Mouse (Mus musculus): Measurements from ENCODE around the gene Zscan25. TPM values are rescaled to one million over a fixed set of nuclear protein-coding genes. Genes with fewer than 3 reads are reported as not detected.

Gene Zscan25
- total and polyA plus RNA-seq, 3 experiments, result 11.5 to 17.7 (median 13.8) TPM

Other genes starting within 250 kb of the Zscan25 start
- gene Gm4871, start 247.7 kb upstream of the Zscan25 start, total RNA-seq (2021), result not detected
- gene Gm4871, start 247.7 kb upstream of the Zscan25 start, polyA plus RNA-seq (2012; rRNA removed), result not detected in 2 replicates
- not detected for gene 1700018F24Rik, start 237.5 kb upstream of the Zscan25 start, total RNA-seq (2021)
- gene 1700018F24Rik, start 237.5 kb upstream of the Zscan25 start, polyA plus RNA-seq (2012; rRNA removed), result not detected in 2 replicates
- 100 to 1,000 TPM; 111 to 129 TPM for gene Arpc1a, start 196.7 kb upstream of the Zscan25 start, total RNA-seq (2021)
- 70.9 and 78.6 TPM in 2 replicates for gene Arpc1a, start 196.7 kb upstream of the Zscan25 start, polyA plus RNA-seq (2012; rRNA removed)
- gene Kpna7, start 196.5 kb upstream of the Zscan25 start, total RNA-seq (2021), result not detected
- not detected in 2 replicates for gene Kpna7, start 196.5 kb upstream of the Zscan25 start, polyA plus RNA-seq (2012; rRNA removed)
- 100 to 1,000 TPM; 212 to 236 TPM for gene Arpc1b, start 166.3 kb upstream of the Zscan25 start, total RNA-seq (2021)
- 450 and 491 TPM in 2 replicates for gene Arpc1b, start 166.3 kb upstream of the Zscan25 start, polyA plus RNA-seq (2012; rRNA removed)
- 10 to 100 TPM; 86.5 to 87.6 TPM for gene Pdap1, start 140.3 kb upstream of the Zscan25 start, total RNA-seq (2021)
- gene Pdap1, start 140.3 kb upstream of the Zscan25 start, polyA plus RNA-seq (2012; rRNA removed), result 29.6 and 33.6 TPM in 2 replicates
- 100 to 1,000 TPM; 103 to 113 TPM for gene Bud31, start 140.1 kb upstream of the Zscan25 start, total RNA-seq (2021)
- 26.2 and 27.3 TPM in 2 replicates for gene Bud31, start 140.1 kb upstream of the Zscan25 start, polyA plus RNA-seq (2012; rRNA removed)
- gene Ptcd1, start 113.4 kb upstream of the Zscan25 start, total RNA-seq (2021), result 10 to 100 TPM; 24.4 to 25.8 TPM
- gene Ptcd1, start 113.4 kb upstream of the Zscan25 start, polyA plus RNA-seq (2012; rRNA removed), result 18.9 and 23.8 TPM in 2 replicates
- gene Cpsf4, start 113.3 kb upstream of the Zscan25 start, total RNA-seq (2021), result 10 to 100 TPM; 19.8 to 20.1 TPM
- 15.2 and 16.8 TPM in 2 replicates for gene Cpsf4, start 113.3 kb upstream of the Zscan25 start, polyA plus RNA-seq (2012; rRNA removed)
- 100 to 1,000 TPM; 500 to 593 TPM for gene Atp5j2, start 88.4 kb upstream of the Zscan25 start, total RNA-seq (2021)
- gene Atp5j2, start 88.4 kb upstream of the Zscan25 start, polyA plus RNA-seq (2012; rRNA removed), result 43.5 and 53.7 TPM in 2 replicates
- 1 to 10 TPM; 8.4 to 9.2 TPM for gene Zkscan14, start 78.6 kb upstream of the Zscan25 start, total RNA-seq (2021)
- 1.1 and 1.2 TPM in 2 replicates for gene Zkscan14, start 78.6 kb upstream of the Zscan25 start, polyA plus RNA-seq (2012; rRNA removed)
- 10 to 100 TPM; 11.2 to 13.5 TPM for gene Zkscan5, start 75.9 kb upstream of the Zscan25 start, total RNA-seq (2021)
- gene Zkscan5, start 75.9 kb upstream of the Zscan25 start, polyA plus RNA-seq (2012; rRNA removed), result 3.2 and 3.6 TPM in 2 replicates
- gene Zfp655, start 48.8 kb upstream of the Zscan25 start, total RNA-seq (2021), result 10 to 100 TPM; 47.0 to 56.5 TPM
- gene Zfp655, start 48.8 kb upstream of the Zscan25 start, polyA plus RNA-seq (2012; rRNA removed), result 9.8 and 10.9 TPM in 2 replicates
- gene Cyp3a57, start 64.8 kb downstream of the Zscan25 start, total RNA-seq (2021), result not detected
- gene Cyp3a57, start 64.8 kb downstream of the Zscan25 start, polyA plus RNA-seq (2012; rRNA removed), result not detected in 2 replicates
- under 1 TPM in 1 of 2 experiments, not detected in 1; 0.52 TPM for gene Cyp3a16, start 189.2 kb downstream of the Zscan25 start, total RNA-seq (2021)
- gene Cyp3a16, start 189.2 kb downstream of the Zscan25 start, polyA plus RNA-seq (2012; rRNA removed), result not detected in 2 replicates

Measured in adrenal gland, adult 2 months (tissue).